Mouse (Mus musculus) bone marrow macrophage, adult 2 months (primary cell): ENCODE results near the gene 1700123O20Rik. TPM values are rescaled to one million over a fixed set of nuclear protein-coding genes. Genes with fewer than 3 reads are reported as not detected.

Experiments
- H3K27ac ChIP-seq: 2 replicates; pipeline ENCODE4 v1.5.1; 2012; ENCODE audit warnings: low read depth, low read length; ENCODE audit not compliant: insufficient read depth
- H3K4me1 ChIP-seq: 2 replicates; pipeline ENCODE4 v1.6.1; 2012; ENCODE audit warnings: low read length; ENCODE audit not compliant: control insufficient read depth, insufficient read depth
- H3K4me3 ChIP-seq: 2 replicates; pipeline ENCODE4 v1.5.1; 2012; ENCODE audit warnings: mild to moderate bottlenecking, low read length, moderate library complexity; ENCODE audit not compliant: insufficient read depth
- CTCF ChIP-seq: IDR thresholded peaks from 2 replicates; pipeline ENCODE4 v1.5.1; 2012; ENCODE audit warnings: low read depth, mild to moderate bottlenecking, low read length, moderate library complexity
- POLR2A ChIP-seq: IDR thresholded peaks from 2 replicates; pipeline ENCODE4 v1.6.1; 2012; ENCODE audit warnings: mild to moderate bottlenecking, low read depth, low read length, borderline replicate concordance
- polyA plus RNA-seq: library from polyadenylated mRNA; stranded (reverse); fragments of >200 nt; gene quantifications from 2 replicates; pipeline ENCODE4 v1.2.4, GENCODE M21; 2012; ENCODE audit not compliant: missing spikeins, insufficient read depth, insufficient read length

Gene 1700123O20Rik
- polyA plus RNA-seq, 1 experiment = 32.8 TPM

DNA sequence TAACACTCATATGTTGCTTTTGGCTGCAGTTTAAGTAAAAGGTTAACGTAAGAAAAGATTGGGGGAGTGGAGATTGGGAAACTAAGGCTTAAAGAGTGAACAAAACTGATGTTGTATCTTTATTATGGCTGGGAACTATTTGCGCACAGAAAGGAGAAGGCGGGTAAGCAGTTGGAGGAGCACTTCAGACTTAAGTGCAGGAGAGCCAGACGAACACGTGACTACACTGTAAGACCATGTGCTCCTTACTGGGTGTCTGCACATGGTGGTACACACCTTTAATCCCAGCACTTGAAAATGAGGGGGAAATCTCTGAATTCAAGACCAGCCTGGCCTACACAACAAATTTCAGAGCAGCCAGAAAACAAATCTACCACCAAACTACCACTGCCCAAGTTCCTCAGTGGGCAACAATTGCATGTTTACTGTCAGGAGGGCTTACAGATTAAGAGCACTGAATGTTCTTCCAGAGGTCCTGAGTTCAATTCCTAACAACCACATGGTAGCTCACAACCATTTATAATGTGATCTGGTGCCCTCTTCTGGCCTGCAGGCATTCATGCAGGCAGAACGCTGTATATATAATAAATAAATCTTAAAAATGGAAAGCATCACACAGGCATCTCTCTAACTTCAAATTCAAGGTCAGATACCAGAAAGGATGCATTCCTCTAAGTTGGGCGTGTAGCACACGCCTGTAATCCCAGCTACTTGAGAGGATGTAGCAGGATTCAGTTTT, 38.9 kb upstream of the 1700123O20Rik start:
- Histone ChIP-seq H3K4me1 (peaks cover 4% of the 10 kb centered on the region), H3K27ac (no peak overlapping the region), H3K4me3 (no peak overlapping the region)
- TF ChIP-seq POLR2A (no peak), CTCF (no peak)

- Histone ChIP-seq H3K4me3 (no peak overlapping the region), H3K4me1 (peaks cover 9% of the 10 kb centered on the region), H3K27ac (no peak overlapping the region)
- TF ChIP-seq POLR2A (no peak), CTCF (no peak)
Observed at GRCm38 (mm10) chr14:54647900-54648299, 38.1 kb upstream of the 1700123O20Rik start.

DNA sequence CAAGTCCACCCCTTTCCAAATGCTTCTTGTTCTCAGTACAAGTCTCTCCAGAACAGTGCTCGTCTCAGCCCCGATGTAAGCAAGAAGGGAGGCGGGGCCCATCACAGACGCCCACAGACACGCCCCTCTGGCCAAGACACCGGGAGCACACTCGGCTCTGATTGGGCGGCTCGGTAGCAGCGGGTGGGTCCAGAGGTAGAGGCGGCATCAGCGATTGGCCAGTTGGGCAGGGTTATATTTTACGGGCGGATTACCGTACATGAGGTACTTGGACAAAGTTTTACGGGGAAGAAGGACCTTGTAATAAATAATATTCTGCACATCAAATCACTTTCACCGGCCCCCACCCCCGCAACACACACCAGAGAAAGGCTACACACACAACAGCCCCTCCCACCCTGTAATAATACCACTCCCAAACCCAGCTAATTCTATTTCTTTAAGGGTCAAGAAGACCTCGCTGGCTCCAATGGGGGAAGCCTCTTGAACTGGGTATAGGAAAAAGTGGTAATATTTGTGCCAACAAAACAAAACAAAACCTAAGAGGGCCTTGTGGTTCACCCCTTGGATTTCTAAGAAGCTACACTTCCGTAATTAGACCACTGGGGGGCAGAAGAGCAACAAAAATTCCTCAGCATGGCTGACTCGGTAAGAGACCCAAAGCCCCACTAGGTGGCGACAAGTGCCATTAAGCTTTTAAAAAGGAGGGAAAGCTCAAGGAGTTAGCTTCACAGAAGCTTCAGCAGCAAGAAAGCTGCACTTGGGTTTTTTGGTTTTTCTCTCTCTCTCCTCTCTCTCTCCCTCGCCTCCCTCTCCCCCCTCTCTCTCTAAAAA, 35.2 kb upstream of the 1700123O20Rik start:
- Histone ChIP-seq H3K4me1 (peaks cover 15% of the 10 kb centered on the region), H3K4me3 (no peak overlapping the region), H3K27ac (no peak overlapping the region)
- TF ChIP-seq CTCF = peak; percentile 78
- TF ChIP-seq POLR2A = no peak

- TF ChIP-seq CTCF = no peak
- no peak for TF ChIP-seq POLR2A
- peaks cover 15% of the 10 kb centered on the region for H3K4me1 ChIP-seq
- no peak overlapping the region for H3K27ac ChIP-seq
- H3K4me3 ChIP-seq = no peak overlapping the region
Observed at GRCm38 (mm10) chr14:54651556-54651955, 34.5 kb upstream of the 1700123O20Rik start.

DNA sequence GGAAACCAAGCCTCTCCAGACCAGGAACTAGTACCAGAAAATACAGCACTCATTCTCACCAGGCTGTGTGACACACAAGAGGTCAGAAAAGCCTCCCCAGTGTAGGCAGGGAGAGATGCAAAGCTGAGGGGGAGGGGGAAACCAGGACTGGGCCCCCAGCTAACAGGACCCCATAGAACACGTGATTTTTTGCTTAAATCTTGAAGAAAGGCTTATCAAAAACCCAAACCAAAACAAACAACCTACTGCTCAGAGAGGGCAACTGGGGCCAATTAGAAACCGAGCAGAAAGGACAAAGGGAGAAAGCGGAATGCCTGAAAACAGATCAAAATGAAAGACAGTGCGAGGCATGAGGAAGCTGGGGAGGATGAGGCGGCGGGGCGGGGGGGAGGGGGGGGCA, 33.2 kb upstream of the 1700123O20Rik start:
- peaks cover 15% of the 10 kb centered on the region for H3K4me1 ChIP-seq
- TF ChIP-seq CTCF (no peak), POLR2A (no peak)
- peak overlapping the region; percentile 90 for H3K4me3 ChIP-seq
- peak overlapping the region; percentile 64 for H3K27ac ChIP-seq

- H3K27ac ChIP-seq = peak overlapping the region; percentile 69
- peaks cover 15% of the 10 kb centered on the region for H3K4me1 ChIP-seq
- H3K4me3 ChIP-seq = peak overlapping the region; percentile 90
- no peak for TF ChIP-seq CTCF
Observed at GRCm38 (mm10) chr14:54653496-54653895, 32.5 kb upstream of the 1700123O20Rik start.

GRCm38 (mm10) chr14:54660009-54660408, 26.0 kb upstream of the 1700123O20Rik start:
- Histone ChIP-seq H3K4me3 (no peak overlapping the region), H3K4me1 (no peaks in the 10 kb centered on the region), H3K27ac (no peak overlapping the region)
- TF ChIP-seq POLR2A (no peak), CTCF (no peak)

DNA sequence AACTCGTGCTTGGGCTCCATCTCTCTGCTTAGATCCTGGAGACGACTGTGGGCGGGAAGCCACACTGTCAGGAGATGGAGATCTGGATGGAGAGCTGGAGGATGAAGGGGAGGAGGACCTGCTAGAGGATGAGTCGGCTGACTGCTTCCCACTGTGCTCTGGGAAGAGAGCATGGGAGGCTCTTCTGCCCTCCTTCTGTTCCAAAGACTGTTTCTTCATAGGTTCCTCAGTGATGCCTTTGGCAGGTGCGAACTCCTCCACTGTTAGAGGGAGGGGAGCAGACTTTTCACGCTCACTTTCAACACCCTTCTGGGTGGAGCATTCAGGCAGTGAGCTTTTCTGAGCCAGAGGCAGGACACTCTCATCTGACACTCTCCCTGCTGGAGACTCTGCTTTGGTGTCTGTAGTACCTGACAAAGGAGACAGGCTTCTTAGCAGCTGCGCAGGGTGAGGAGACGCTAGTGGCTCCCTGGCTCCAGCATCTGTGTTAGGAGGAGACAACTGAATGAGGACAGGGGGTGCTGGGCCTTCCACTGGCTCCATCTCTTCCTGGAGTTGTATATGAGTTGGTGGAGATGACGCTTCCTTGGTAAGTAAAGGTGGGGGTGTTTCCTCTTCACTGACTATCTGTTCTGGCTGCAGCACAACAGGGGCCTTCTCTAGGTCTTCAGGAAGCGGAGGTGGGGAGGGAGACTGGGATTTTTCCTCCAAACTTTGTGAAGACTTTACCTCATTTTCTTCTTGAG, 21.4 kb upstream of the 1700123O20Rik start:
- TF ChIP-seq CTCF (no peak), POLR2A (no peak)
- Histone ChIP-seq H3K27ac (no peak overlapping the region), H3K4me3 (no peak overlapping the region), H3K4me1 (no peaks in the 10 kb centered on the region)

DNA sequence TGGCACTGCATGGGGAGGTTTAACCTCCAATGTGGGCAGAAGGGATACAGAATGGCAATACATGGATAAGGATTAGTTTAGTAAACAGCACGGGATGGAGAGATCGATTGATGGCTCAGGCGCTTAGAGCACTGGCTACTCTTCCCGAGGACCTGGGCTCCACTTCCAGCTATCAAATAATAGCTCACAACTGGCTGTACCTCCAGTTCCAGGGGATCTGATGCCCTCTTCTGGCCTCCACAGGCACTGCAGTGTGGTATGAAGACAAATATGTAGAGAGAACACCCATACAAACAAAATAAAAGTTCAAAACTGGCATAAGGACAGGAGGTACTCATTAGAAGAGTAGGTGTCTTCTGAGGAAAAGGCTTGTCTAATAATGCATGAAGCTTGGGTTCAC, 16.6 kb upstream of the 1700123O20Rik start:
- TF ChIP-seq CTCF = peak; percentile 34; the same call in 1 of the 2 replicates
- TF ChIP-seq POLR2A = no peak
- no peak overlapping the region for H3K4me3 ChIP-seq
- H3K27ac ChIP-seq = no peak overlapping the region
- H3K4me1 ChIP-seq = no peaks in the 10 kb centered on the region

- no peak overlapping the region for H3K27ac ChIP-seq
- no peak overlapping the region for H3K4me3 ChIP-seq
- TF ChIP-seq POLR2A (no peak), CTCF (no peak)
- H3K4me1 ChIP-seq = no peaks in the 10 kb centered on the region
Observed at GRCm38 (mm10) chr14:54674317-54674716, 11.7 kb upstream of the 1700123O20Rik start.
